Mouse (Mus musculus) forebrain, postnatal 0 days (tissue): ENCODE measurements at regions not wholly inside any gene's neighbourhood (a gene's known extent, or its start where the extent isn't known, plus 50 kb on each side); places are given as distances from the start of the nearest gene placed in this dataset.

Source experiments
- ATAC-seq: fragments of 200-750 bp; cut with Nextera tagmentation; 2 replicates; pipeline ENCODE4 v1.8.0; 2017; ENCODE audit warnings: mild to moderate bottlenecking, moderate library complexity
- DNase-seq: peaks from one replicate; pipeline ENCODE4 v3.0.0-alpha.2; 2015
- H3K27ac ChIP-seq: fragments of 300-500 bp; sonication (generic); 2 replicates; pipeline ENCODE4 v1.5.1; 2014; ENCODE audit warnings: low read depth, mild to moderate bottlenecking, antibody characterized with exemption, low read length, moderate library complexity, mixed read lengths
- H3K27me3 ChIP-seq: fragments of 300-500 bp; sonication (generic); 2 replicates; pipeline ENCODE4 v1.6.1; 2014; ENCODE audit warnings: mild to moderate bottlenecking, low read length, mixed read lengths; ENCODE audit not compliant: insufficient read depth
- H3K36me3 ChIP-seq: fragments of 300-500 bp; sonication (generic); 2 replicates; pipeline ENCODE4 v1.6.1; 2014; ENCODE audit warnings: mild to moderate bottlenecking, moderate library complexity; ENCODE audit not compliant: insufficient read depth
- H3K4me1 ChIP-seq: fragments of 300-500 bp; sonication (generic); 2 replicates; pipeline ENCODE4 v1.6.1; 2014; ENCODE audit warnings: antibody characterized with exemption; ENCODE audit not compliant: insufficient read depth
- H3K4me2 ChIP-seq: fragments of 300-500 bp; sonication (generic); 2 replicates; pipeline ENCODE4 v1.6.1; 2014; ENCODE audit warnings: low read depth, mild to moderate bottlenecking, moderate library complexity
- H3K4me3 ChIP-seq: fragments of 300-500 bp; sonication (generic); 2 replicates; pipeline ENCODE4 v1.5.1; 2014; ENCODE audit warnings: low read depth, low read length, mixed read lengths
- H3K9ac ChIP-seq: fragments of 300-500 bp; sonication (generic); 2 replicates; pipeline ENCODE4 v1.6.1; 2014; ENCODE audit warnings: mild to moderate bottlenecking
- H3K9me3 ChIP-seq: fragments of 300-500 bp; sonication (generic); 2 replicates; pipeline ENCODE4 v1.6.1; 2016; ENCODE audit warnings: low read length
- CTCF ChIP-seq: sonication (generic); IDR thresholded peaks from 2 replicates; pipeline ENCODE4 v1.5.1; 2016; ENCODE audit warnings: antibody characterized with exemption, control low read depth, low read depth
- WGBS: fragments of 180-500 bp; shearing (Covaris S2); extraction: QIAGEN DNeasy Blood & Tissue Kit; methylation state at CpG from one replicate; pipeline ENCODE4 v1.1.7; 2014; 5-methylcytosine and 5-hydroxymethylcytosine counted together

GRCm38 (mm10) chr3:150493433-150494045 is 944.1 kb upstream of the Adgrl4 start:
- Histone ChIP-seq H3K27me3 (no peaks in the 10 kb centered on the region), H3K4me1 (no peaks in the 10 kb centered on the region), H3K9me3 (no peaks in the 10 kb centered on the region), H3K36me3 (no peaks in the 10 kb centered on the region), H3K27ac (no peak overlapping the region), H3K4me2 (no peak overlapping the region), H3K4me3 (no peak overlapping the region), H3K9ac (no peak overlapping the region)
- 94% methylated on average over 2 of the region's 2 CpGs for WGBS
- ATAC-seq (no peak), DNase-seq (no peak)
- no peak for TF ChIP-seq CTCF

DNA sequence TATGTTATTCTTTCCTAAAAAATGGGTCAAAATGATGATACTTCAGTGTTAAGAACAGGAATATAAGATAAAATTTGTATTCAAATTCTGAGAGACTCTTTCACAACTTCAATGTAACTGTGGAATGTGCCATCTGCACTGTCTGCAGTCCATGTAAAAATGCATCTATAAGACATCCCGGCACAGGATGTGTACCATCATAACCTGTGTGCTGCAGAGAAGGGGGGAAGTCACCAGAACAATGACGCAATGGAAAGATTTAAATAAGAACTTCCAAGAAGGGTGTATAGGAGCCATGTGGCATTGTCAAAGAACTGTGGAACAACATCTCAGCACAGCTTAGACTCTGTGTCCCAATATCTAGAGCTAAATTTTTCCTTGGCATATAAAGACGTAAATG is 906.7 kb upstream of the Adgrl4 start:
- Histone ChIP-seq H3K4me1 (no peaks in the 10 kb centered on the region), H3K9ac (no peak overlapping the region), H3K9me3 (no peaks in the 10 kb centered on the region), H3K4me3 (no peak overlapping the region), H3K27me3 (no peaks in the 10 kb centered on the region), H3K27ac (no peak overlapping the region), H3K36me3 (no peaks in the 10 kb centered on the region), H3K4me2 (no peak overlapping the region)
- TF ChIP-seq CTCF = no peak
- DNase-seq (peak; percentile 5), ATAC-seq (peak; percentile 73; the same call in 1 of the 2 replicates)
- WGBS = 75% methylated on average over 3 of the region's 3 CpGs

DNA sequence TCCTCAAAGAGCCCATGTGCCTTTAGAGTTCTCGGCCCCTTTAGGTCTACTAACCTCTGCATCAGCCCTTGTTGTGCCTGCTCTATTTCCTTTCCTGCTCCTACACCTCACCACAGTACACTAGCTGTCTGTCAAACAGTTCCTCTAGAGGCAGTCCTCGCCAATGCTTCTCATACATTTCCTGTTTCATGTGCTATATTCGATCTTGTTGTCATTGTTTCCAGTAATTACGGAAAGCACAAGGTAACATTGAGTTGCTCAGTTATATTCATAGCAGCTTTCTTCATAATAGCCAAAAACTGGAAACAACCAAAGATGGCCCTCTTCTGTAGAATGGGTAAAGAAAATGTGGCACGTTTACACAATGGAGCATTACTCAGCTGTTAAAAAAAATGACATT is 894.6 kb upstream of the Adgrl4 start:
- H3K9me3 ChIP-seq = no peaks in the 10 kb centered on the region
- H3K27me3 ChIP-seq = no peaks in the 10 kb centered on the region
- H3K9ac ChIP-seq = no peak overlapping the region
- H3K4me1 ChIP-seq = no peaks in the 10 kb centered on the region
- ATAC-seq (no peak), DNase-seq (no peak)
- WGBS = 87% methylated on average over 5 of the region's 5 CpGs
- H3K4me3 ChIP-seq = no peak overlapping the region
- no peak overlapping the region for H3K27ac ChIP-seq
- H3K4me2 ChIP-seq = no peak overlapping the region
- TF ChIP-seq CTCF = no peak
- H3K36me3 ChIP-seq = no peaks in the 10 kb centered on the region

DNA sequence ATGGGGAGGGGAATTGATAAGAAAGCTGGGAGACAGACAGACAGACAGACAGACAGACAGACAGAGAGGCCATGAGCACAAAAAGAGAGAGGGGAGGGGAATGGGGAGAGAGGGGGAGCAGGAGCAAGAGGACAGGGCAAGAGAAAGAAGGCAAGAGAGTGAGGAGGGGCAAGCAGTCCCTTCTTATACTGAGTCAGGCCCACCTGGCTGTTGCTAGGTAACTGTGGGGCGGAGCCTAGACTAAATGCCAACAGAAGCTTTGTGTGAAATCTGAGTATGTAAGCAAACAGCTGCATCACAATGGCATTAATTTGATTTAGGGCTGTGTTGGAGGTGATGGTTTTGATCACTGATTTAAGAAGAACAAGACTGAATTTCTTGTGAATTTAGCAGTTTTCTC is 849.2 kb upstream of the Adgrl4 start:
- no peak overlapping the region for H3K4me2 ChIP-seq
- 43% methylated on average over 1 of the region's 1 CpGs for WGBS
- H3K27ac ChIP-seq = no peak overlapping the region
- no peak for ATAC-seq
- no peak overlapping the region for H3K9ac ChIP-seq
- H3K9me3 ChIP-seq = no peaks in the 10 kb centered on the region
- TF ChIP-seq CTCF = no peak
- H3K4me1 ChIP-seq = no peaks in the 10 kb centered on the region
- H3K4me3 ChIP-seq = no peak overlapping the region
- DNase-seq = no peak
- no peaks in the 10 kb centered on the region for H3K27me3 ChIP-seq
- no peaks in the 10 kb centered on the region for H3K36me3 ChIP-seq

- Histone ChIP-seq H3K4me1 (no peaks in the 10 kb centered on the region), H3K36me3 (no peaks in the 10 kb centered on the region), H3K9me3 (no peaks in the 10 kb centered on the region), H3K27ac (no peak overlapping the region), H3K27me3 (no peaks in the 10 kb centered on the region), H3K9ac (no peak overlapping the region), H3K4me3 (no peak overlapping the region), H3K4me2 (no peak overlapping the region)
- DNase-seq = no peak
- TF ChIP-seq CTCF = no peak
- WGBS = 92% methylated on average over 2 of the region's 2 CpGs
- ATAC-seq = no peak
These were observed 846.7 kb upstream of the Adgrl4 start for GRCm38 (mm10) chr3:150590978-150591377.

DNA sequence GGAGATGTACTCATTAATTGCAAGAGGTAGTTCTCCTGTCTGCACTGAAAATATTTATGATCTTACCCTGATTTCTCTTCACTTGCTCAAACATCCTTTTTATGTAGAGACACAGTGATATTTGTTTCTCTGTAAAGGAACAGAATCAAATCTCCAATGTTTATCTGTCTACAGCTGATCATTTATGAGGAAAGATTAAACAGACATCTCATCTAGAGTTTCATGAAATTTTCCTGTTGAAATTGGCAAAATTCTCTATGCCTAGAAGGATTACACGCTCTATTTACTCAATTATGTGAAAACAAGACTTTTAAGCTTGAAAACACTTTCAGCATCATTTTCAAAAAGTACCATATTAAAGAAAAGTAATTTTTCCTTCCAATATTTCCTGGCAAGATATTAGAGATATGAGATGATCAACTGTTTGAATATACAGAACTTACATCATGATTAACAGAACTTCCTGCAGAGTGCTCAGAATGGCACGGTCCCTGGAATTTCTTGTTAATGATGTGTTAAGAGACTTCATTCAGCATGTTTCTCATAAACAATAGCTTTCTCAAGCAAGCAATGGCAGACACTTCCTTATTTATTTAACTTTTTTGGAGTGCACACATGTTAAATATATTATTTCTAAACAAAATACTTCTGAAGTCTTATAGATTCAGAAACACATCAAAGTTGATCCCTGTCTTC is 834.1 kb upstream of the Adgrl4 start:
- Histone ChIP-seq H3K27ac (no peak overlapping the region), H3K4me1 (no peaks in the 10 kb centered on the region), H3K36me3 (no peaks in the 10 kb centered on the region), H3K9me3 (no peaks in the 10 kb centered on the region), H3K9ac (no peak overlapping the region), H3K4me3 (no peak overlapping the region), H3K27me3 (no peaks in the 10 kb centered on the region), H3K4me2 (no peak overlapping the region)
- WGBS = 60% methylated on average over 2 of the region's 2 CpGs
- ATAC-seq (no peak), DNase-seq (no peak)
- no peak for TF ChIP-seq CTCF

- 46% methylated on average over 15 of the region's 15 CpGs for WGBS
- peak overlapping the region; percentile 40 for H3K4me2 ChIP-seq
These were observed 827.0 kb upstream of the Adgrl4 start for GRCm38 (mm10) chr3:150610681-150611101.

More at GRCm38 (mm10) chr3:150610681-150611101, 827.0 kb upstream of the Adgrl4 start:
- 0 out of 2 replicates have a peak overlapping the region, but pooled peaks have one; percentile 42 for H3K27ac ChIP-seq
- no peak for TF ChIP-seq CTCF
- DNase-seq (peak; percentile 80), ATAC-seq (peak; percentile 74)
- peak overlapping the region; percentile 19; the same call in 1 of the 2 replicates for H3K4me3 ChIP-seq
- H3K4me1 ChIP-seq = no peaks in the 10 kb centered on the region
- H3K27me3 ChIP-seq = no peaks in the 10 kb centered on the region
- no peaks in the 10 kb centered on the region for H3K9me3 ChIP-seq
- no peaks in the 10 kb centered on the region for H3K36me3 ChIP-seq
- no peak overlapping the region for H3K9ac ChIP-seq
